7 mouse cellular contexts compared by ENCODE assay signal in genomic region chr10:20073236-20073893, GRCm38 (mm10).
DNase-seq lines count a peak whose midpoint lies in the region; ATAC-seq and TF ChIP-seq lines count a peak whose summit lies in the region.

No protein-coding gene starts in this region.

- DNase-seq in adipocyte (ENCODE audit: low spot score), result peak; percentile 72
- DNase-seq in gastrocnemius, postnatal 14 days, result peak; percentile 73
- peak; percentile 75 for DNase-seq in kidney, adult 11 months
- DNase-seq in left cerebral cortex, postnatal 36 days (ENCODE audit: low spot score in 2 of 2), result peak; percentile 63 to 66

- intact Hi-C loops in gastrocnemius, postnatal 14 days (cut with DNase I; ENCODE audit: low total_unique reads), result loop anchor here (5.0 to 10.0 kb wide), 2 partner anchors 141 to 169 kb away; partner anchors contain the start of genes Map3k5 and Pex7
- intact Hi-C loops in left cerebral cortex, postnatal 36 days (cut with DNase I), result loop anchor here (2.0 kb wide), 1 partner anchor 139 kb away; the partner anchor contains the start of gene Map3k5

- no peaks in the 10 kb centered on the region for H3K36me3 ChIP-seq in midbrain, embryonic 12.5 days
- no peaks in the 10 kb centered on the region for H3K36me3 ChIP-seq in small intestine, adult 2 months (ENCODE audit: control insufficient read depth, insufficient read depth, low read length)

- H3K9ac ChIP-seq in midbrain, embryonic 12.5 days (replicated peaks), result no peak overlapping the region

- no peak overlapping the region for H3K27ac ChIP-seq in midbrain, embryonic 12.5 days (replicated peaks)
- H3K27ac ChIP-seq in small intestine, adult 2 months (ENCODE audit: insufficient read depth, low read depth, low read length), result no peak overlapping the region

- no peaks in the 10 kb centered on the region for H3K4me1 ChIP-seq in midbrain, embryonic 12.5 days
- H3K4me1 ChIP-seq in small intestine, adult 2 months (ENCODE audit: control insufficient read depth, insufficient read depth, insufficient read length, low read length), result peaks cover 3% of the 10 kb centered on the region; the same call in 1 of the 2 replicates

- H3K4me2 ChIP-seq in midbrain, embryonic 12.5 days (replicated peaks), result no peak overlapping the region

- peak; percentile 92 for ATAC-seq in common myeloid progenitor, adult 5-6 weeks (replicated peaks; ENCODE audit: low read depth, poor library complexity, severe bottlenecking)
- peak; percentile 58; the same call in 1 of the 2 replicates for ATAC-seq in midbrain, embryonic 12.5 days (ENCODE audit: low FRiP score, low read depth)

- peak; percentile 91; the same call in 1 of the 2 replicates for TF ChIP-seq CTCF in small intestine, adult 2 months (IDR thresholded peaks at IDR 0.05; ENCODE audit: extremely low read depth, insufficient read length, insufficient replicate concordance, low read depth, low read length)

- 70% methylated on average over 7 of the region's 7 CpGs for WGBS in midbrain, embryonic 12.5 days
- 70% methylated on average over 7 of the region's 7 CpGs for WGBS in small intestine, adult 2 months

- H3K4me3 ChIP-seq in midbrain, embryonic 12.5 days, result no peak overlapping the region
- no peak overlapping the region for H3K4me3 ChIP-seq in small intestine, adult 2 months (ENCODE audit: low read depth, low read length)

- no peaks in the 10 kb centered on the region for H3K9me3 ChIP-seq in midbrain, embryonic 12.5 days

- TF ChIP-seq POLR2A in small intestine, adult 2 months (IDR thresholded peaks at IDR 0.05; ENCODE audit: low read depth, low read length), result no peak

- no peaks in the 10 kb centered on the region for H3K27me3 ChIP-seq in midbrain, embryonic 12.5 days
- H3K27me3 ChIP-seq in small intestine, adult 2 months (ENCODE audit: control insufficient read depth, insufficient read depth, low read length), result no peaks in the 10 kb centered on the region
